Mouse (Mus musculus) spleen, adult 18-20 months (tissue): ENCODE results near the gene Kifc3.
"Not testable (repeated sequence)": the region's sequence is repeated elsewhere in the genome, so short reads cannot be mapped to it uniquely, and the experiment has no call there.

Experiments
- DNase-seq, 2 experiments: peaks; one replicate each; pipeline ENCODE4 v3.0.0; 2022; ENCODE audit warnings: mixed read lengths in 2 of 2

The Kifc3 gene

GRCm38 (mm10) chr8:95201491-95201890 lies 1.1 kb downstream of the Kifc3 start:
- no peak for DNase-seq

GRCm38 (mm10) chr8:95200001-95200405 lies 2.6 kb downstream of the Kifc3 start:
- DNase-seq, result no peak

GRCm38 (mm10) chr8:95195728-95196127 lies 6.9 kb downstream of the Kifc3 start:
- no peak for DNase-seq

- DNase-seq, result no peak
These were observed 11.0 kb downstream of the Kifc3 start for GRCm38 (mm10) chr8:95191497-95192175.

- DNase-seq, result no peak
These were observed 15.0 kb downstream of the Kifc3 start for GRCm38 (mm10) chr8:95187579-95187978.

GRCm38 (mm10) chr8:95185891-95186513 lies 16.6 kb downstream of the Kifc3 start:
- no peak for DNase-seq

GRCm38 (mm10) chr8:95185104-95185503 lies 17.5 kb downstream of the Kifc3 start:
- no peak for DNase-seq

GRCm38 (mm10) chr8:95184171-95184570 lies 18.4 kb downstream of the Kifc3 start:
- DNase-seq, result no peak

GRCm38 (mm10) chr8:95181850-95182249 lies 20.8 kb downstream of the Kifc3 start:
- DNase-seq, result no peak

- no peak for DNase-seq
These were observed 24.4 kb downstream of the Kifc3 start for GRCm38 (mm10) chr8:95178191-95178590.

- DNase-seq, result no peak
These were observed 25.6 kb downstream of the Kifc3 start for GRCm38 (mm10) chr8:95176985-95177384.

- no peak for DNase-seq
These were observed 26.8 kb downstream of the Kifc3 start for GRCm38 (mm10) chr8:95175808-95176207.

- DNase-seq, result no peak
These were observed 27.3 kb downstream of the Kifc3 start for GRCm38 (mm10) chr8:95175306-95175705.

GRCm38 (mm10) chr8:95172433-95172832 lies 30.2 kb downstream of the Kifc3 start:
- DNase-seq, result no peak

GRCm38 (mm10) chr8:95167726-95168125 lies 34.9 kb downstream of the Kifc3 start:
- no peak for DNase-seq

GRCm38 (mm10) chr8:95166400-95166799 lies 36.2 kb downstream of the Kifc3 start:
- no peak for DNase-seq

GRCm38 (mm10) chr8:95165923-95166322 lies 36.7 kb downstream of the Kifc3 start:
- DNase-seq, result no peak

GRCm38 (mm10) chr8:95164469-95164868 lies 38.1 kb downstream of the Kifc3 start:
- DNase-seq, result no peak

GRCm38 (mm10) chr8:95163969-95164368 lies 38.6 kb downstream of the Kifc3 start:
- not testable (repeated sequence) for DNase-seq

- DNase-seq, result no peak
These were observed 39.8 kb downstream of the Kifc3 start for GRCm38 (mm10) chr8:95162785-95163184.

GRCm38 (mm10) chr8:95159344-95159743 lies 43.3 kb downstream of the Kifc3 start:
- DNase-seq, result no peak

GRCm38 (mm10) chr8:95158654-95159053 lies 44.0 kb downstream of the Kifc3 start:
- no peak for DNase-seq

- no peak for DNase-seq
These were observed 45.5 kb downstream of the Kifc3 start for GRCm38 (mm10) chr8:95157145-95157544.

GRCm38 (mm10) chr8:95156108-95156507 lies 46.5 kb downstream of the Kifc3 start:
- DNase-seq, result no peak

GRCm38 (mm10) chr8:95155361-95155760 lies 47.3 kb downstream of the Kifc3 start:
- DNase-seq, result no peak
